Mouse (Mus musculus): ENCODE measurements around the gene Tas2r124.

- TF ChIP-seq POLR2A (IDR thresholded peaks at IDR 0.05; ENCODE audit: control insufficient read depth, low read depth, low read length) (no peak), CTCF (IDR thresholded peaks at IDR 0.05; ENCODE audit: control insufficient read depth, insufficient read depth, insufficient replicate concordance, low read depth, low read length) (no peak)
Observed at GRCm38 (mm10) chr6:132802518-132802917, 48.0 kb downstream of the Tas2r124 start, which contains the start of gene Tas2r117.
